27 mouse cellular contexts compared by ENCODE assay signal in genomic region chr17:62304073-62304472, GRCm38 (mm10).
"Had no signal": no experiment of that assay in that cellular context is flagged by ENCODE, and none has a peak within 500 bp of the region (broad histone marks: within the 10 kb centered on the region; RNA-seq: fewer than 3 reads in every experiment).

No protein-coding gene starts in this region.

- H3K9me3 ChIP-seq: embryonic facial prominence, embryonic 10.5 days; embryonic facial prominence, embryonic 12.5 days; embryonic facial prominence, embryonic 13.5 days; embryonic facial prominence, embryonic 15.5 days; forebrain, embryonic 10.5 days; forebrain, embryonic 12.5 days; forebrain, embryonic 13.5 days; forebrain, embryonic 15.5 days; heart, embryonic 10.5 days had no signal

- H3K4me1 ChIP-seq: embryonic facial prominence, embryonic 10.5 days; embryonic facial prominence, embryonic 12.5 days; embryonic facial prominence, embryonic 13.5 days; embryonic facial prominence, embryonic 15.5 days; forebrain, embryonic 12.5 days; forebrain, embryonic 13.5 days; forebrain, embryonic 15.5 days; heart, embryonic 10.5 days had no signal

- H3K4me3 ChIP-seq: embryonic facial prominence, embryonic 10.5 days; embryonic facial prominence, embryonic 12.5 days; embryonic facial prominence, embryonic 13.5 days; embryonic facial prominence, embryonic 15.5 days; erythroblast, embryonic 14.5 days; forebrain, embryonic 10.5 days; forebrain, embryonic 12.5 days; forebrain, embryonic 13.5 days; forebrain, embryonic 15.5 days; gastrocnemius, adult 2 months; heart, adult 2 months; heart, embryonic 10.5 days had no signal

- ATAC-seq: forebrain, embryonic 13.5 days; forebrain, embryonic 14.5 days; forebrain, embryonic 15.5 days; forebrain, embryonic 16.5 days; forebrain, postnatal 0 days had no signal

- H3K27me3 ChIP-seq: embryonic facial prominence, embryonic 12.5 days; embryonic facial prominence, embryonic 13.5 days; embryonic facial prominence, embryonic 15.5 days; forebrain, embryonic 12.5 days; forebrain, embryonic 13.5 days; forebrain, embryonic 15.5 days had no signal

- H3K27ac ChIP-seq: embryonic facial prominence, embryonic 10.5 days; embryonic facial prominence, embryonic 12.5 days; embryonic facial prominence, embryonic 13.5 days; embryonic facial prominence, embryonic 15.5 days; forebrain, embryonic 10.5 days; forebrain, embryonic 12.5 days; forebrain, embryonic 13.5 days; forebrain, embryonic 15.5 days; gastrocnemius, adult 2 months; heart, adult 2 months; heart, embryonic 10.5 days had no signal

- DNase-seq: cerebellum, adult 9-10 months; cerebellum, adult 9-11 months; cerebellum, postnatal 10 days; cerebellum, postnatal 14 days; cerebellum, postnatal 25 days; cerebellum, postnatal 36 days; embryo, embryonic 11 days; forebrain, postnatal 0 days; gastrocnemius, adult 2 months; gastrocnemius, postnatal 10 days; gastrocnemius, postnatal 25 days; gastrocnemius, postnatal 36 days; heart, adult 11 months; heart, adult 18-20 months; heart, adult 2 months had no signal

- H3K9ac ChIP-seq: embryonic facial prominence, embryonic 12.5 days; embryonic facial prominence, embryonic 13.5 days; embryonic facial prominence, embryonic 15.5 days; forebrain, embryonic 12.5 days; forebrain, embryonic 13.5 days; forebrain, embryonic 15.5 days; forebrain, postnatal 0 days had no signal

- H3K36me3 ChIP-seq: embryonic facial prominence, embryonic 10.5 days; embryonic facial prominence, embryonic 12.5 days; embryonic facial prominence, embryonic 13.5 days; embryonic facial prominence, embryonic 15.5 days; forebrain, embryonic 10.5 days; forebrain, embryonic 12.5 days; forebrain, embryonic 15.5 days; heart, embryonic 10.5 days had no signal
